Mouse (Mus musculus): ENCODE results near the gene Nphp1.

- TF ChIP-seq CTCF (IDR thresholded peaks at IDR 0.05; ENCODE audit: borderline replicate concordance, extremely low read depth, insufficient read depth, insufficient read length) (no peak), POLR2A (IDR thresholded peaks at IDR 0.05; ENCODE audit: borderline replicate concordance, extremely low read depth, insufficient read depth, insufficient read length, poor library complexity, severe bottlenecking) (no peak)
Measured at GRCm38 (mm10) chr2:127728661-127729450, 59.8 kb downstream of the Nphp1 start.

Data from brain, embryonic 14.5 days (tissue).